Mouse (Mus musculus) bone marrow macrophage, adult 2 months (primary cell): ENCODE results near the gene Srpx.

ENCODE experiments used
- CTCF ChIP-seq: IDR thresholded peaks from 2 replicates; pipeline ENCODE4 v1.5.1; 2012; ENCODE audit warnings: low read depth, mild to moderate bottlenecking, low read length, moderate library complexity
- POLR2A ChIP-seq: IDR thresholded peaks from 2 replicates; pipeline ENCODE4 v1.6.1; 2012; ENCODE audit warnings: mild to moderate bottlenecking, low read depth, low read length, borderline replicate concordance

GRCm38 (mm10) chrX:10115780-10116179 is 1.7 kb downstream of the Srpx start:
- TF ChIP-seq CTCF (no peak), POLR2A (no peak)
